Mouse (Mus musculus) liver, adult 2 months (tissue): ENCODE measurements around the gene P3h4.

Experiments used
- CTCF ChIP-seq: fragments of 200-500 bp; IDR thresholded peaks from 2 replicates; pipeline ENCODE4 v1.5.1; 2011; ENCODE audit warnings: low read depth, low read length, control low read depth
- POLR2A ChIP-seq: fragments of 200-500 bp; IDR thresholded peaks from 2 replicates; pipeline ENCODE4 v1.6.1; 2011; ENCODE audit warnings: low read length, control low read depth; ENCODE audit not compliant: insufficient read depth; ENCODE audit errors: extremely low read depth

DNA sequence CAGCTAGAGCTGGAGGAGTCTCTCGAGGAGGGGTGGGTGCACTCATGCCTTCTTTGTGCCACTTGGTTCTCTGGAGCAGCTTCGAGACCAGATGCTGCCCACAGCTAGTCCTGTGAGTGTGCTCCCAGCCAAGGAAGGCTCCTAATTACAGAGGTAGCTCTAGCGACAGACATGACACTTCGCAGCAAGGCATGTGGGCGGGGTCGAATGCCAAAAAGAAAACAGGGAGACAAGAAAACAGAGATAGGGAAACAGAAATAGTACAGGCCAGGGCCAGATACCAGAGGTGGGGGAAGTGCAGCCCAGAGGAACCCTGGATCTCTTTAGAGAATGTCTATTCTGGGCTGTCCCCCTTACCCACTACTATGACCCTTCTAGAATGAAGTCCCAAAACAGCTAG is 12.4 kb downstream of the P3h4 start:
- TF ChIP-seq POLR2A (no peak), CTCF (no peak)
